Mouse (Mus musculus) spleen, adult 2 months (tissue): Measurements from ENCODE around the gene Zfp263. TPM values are rescaled to one million over a fixed set of nuclear protein-coding genes. Genes with fewer than 3 reads are reported as not detected.
A peak's percentile ranks its signal among the peaks of the same experiment; 100 is the strongest.

Experiments used
- DNase-seq, 2 experiments: peaks; one replicate each; pipeline versions ENCODE4 v3.0.0 to v3.0.0-alpha.2; 2012 to 2021; ENCODE audit warnings: low spot score in 2 of 2, low read depth in 1 of 2
- H3K27ac ChIP-seq: fragments of 200-500 bp; 2 replicates; pipeline ENCODE4 v1.5.1; 2012; ENCODE audit warnings: low read length, inconsistent platforms; ENCODE audit not compliant: insufficient read depth
- H3K27me3 ChIP-seq: fragments of 200-500 bp; 2 replicates; pipeline ENCODE4 v1.6.1; 2012; ENCODE audit warnings: mild to moderate bottlenecking, moderate library complexity, low read length, inconsistent platforms; ENCODE audit not compliant: control insufficient read depth, insufficient read depth
- H3K36me3 ChIP-seq: fragments of 200-500 bp; 2 replicates; pipeline ENCODE4 v1.6.1; 2012; ENCODE audit warnings: mild to moderate bottlenecking, low read length, inconsistent platforms; ENCODE audit not compliant: control insufficient read depth, insufficient read depth
- H3K4me1 ChIP-seq: fragments of 200-500 bp; 2 replicates; pipeline ENCODE4 v1.6.1; 2011; ENCODE audit warnings: inconsistent platforms; ENCODE audit not compliant: control insufficient read depth, insufficient read depth, insufficient read length
- H3K4me3 ChIP-seq: fragments of 200-500 bp; 2 replicates; pipeline ENCODE4 v1.5.1; 2011; ENCODE audit warnings: mild to moderate bottlenecking, inconsistent platforms; ENCODE audit not compliant: insufficient read depth, insufficient read length; ENCODE audit errors: extremely low read depth
- CTCF ChIP-seq: fragments of 200-500 bp; IDR thresholded peaks from 2 replicates; pipeline ENCODE4 v1.5.1; 2011; ENCODE audit warnings: mild to moderate bottlenecking, inconsistent platforms; ENCODE audit not compliant: insufficient read depth, insufficient read length, insufficient replicate concordance; ENCODE audit errors: extremely low read depth
- POLR2A ChIP-seq: fragments of 200-500 bp; IDR thresholded peaks from 2 replicates; pipeline ENCODE4 v1.6.1; 2011; ENCODE audit warnings: low read depth, low read length, inconsistent platforms
- WGBS: fragments of 180-500 bp; shearing (Covaris S2); methylation state at CpG from one replicate; pipeline ENCODE4 v1.1.7; 2018; 5-methylcytosine and 5-hydroxymethylcytosine counted together
- polyA plus RNA-seq: library from polyadenylated mRNA; depleted of rRNA; stranded (reverse); fragments of >200 nt; gene quantifications from 2 replicates; pipeline ENCODE4 v1.2.3, GENCODE M21; 2012

Zfp263 gene
- polyA plus RNA-seq, 1 experiment, result 8.9 TPM

GRCm38 (mm10) chr16:3727980-3728720 lies 15.7 kb upstream of the Zfp263 start:
- Histone ChIP-seq H3K27me3 (no peaks in the 10 kb centered on the region), H3K4me3 (no peak overlapping the region), H3K4me1 (no peaks in the 10 kb centered on the region), H3K36me3 (no peaks in the 10 kb centered on the region), H3K27ac (no peak overlapping the region)
- WGBS, result 92% methylated on average over 6 of the region's 6 CpGs
- DNase-seq, result no peak
- TF ChIP-seq POLR2A (no peak), CTCF (no peak)

- no peaks in the 10 kb centered on the region for H3K4me1 ChIP-seq
- TF ChIP-seq CTCF (no peak), POLR2A (no peak)
- no peaks in the 10 kb centered on the region for H3K27me3 ChIP-seq
- DNase-seq, result no peak
- 21% methylated on average over 4 of the region's 4 CpGs for WGBS
- no peak overlapping the region for H3K27ac ChIP-seq
- H3K36me3 ChIP-seq, result no peaks in the 10 kb centered on the region
- H3K4me3 ChIP-seq, result no peak overlapping the region
Observed at GRCm38 (mm10) chr16:3732612-3733011, 11.3 kb upstream of the Zfp263 start.

DNA sequence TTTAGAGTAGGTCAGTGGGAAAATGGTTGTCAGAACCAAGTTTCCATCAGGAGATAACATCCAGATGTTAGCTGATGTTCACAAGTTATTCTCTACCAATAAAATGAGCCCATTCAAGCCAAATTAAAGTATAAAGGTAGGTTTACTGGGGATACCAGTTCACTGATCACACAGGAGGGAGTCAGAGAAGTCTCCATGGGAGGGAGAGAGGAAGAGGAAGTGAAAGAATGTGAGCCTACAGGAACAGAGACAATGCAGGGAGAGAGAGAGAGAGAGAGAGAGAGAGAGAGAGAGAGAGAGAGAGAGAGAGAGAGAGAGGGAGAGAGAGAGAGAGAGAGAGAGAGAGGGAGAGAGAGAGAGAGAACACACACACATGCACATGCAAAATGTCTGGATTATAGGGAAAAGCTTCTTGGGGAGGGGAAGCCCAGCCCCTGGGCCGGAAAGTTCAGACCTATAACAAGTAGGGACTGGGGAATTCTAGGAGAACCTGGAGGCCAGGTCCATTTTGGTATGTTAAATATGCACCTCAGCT lies 10.6 kb upstream of the Zfp263 start:
- WGBS, result 86% methylated on average over 1 of the region's 1 CpGs
- H3K27ac ChIP-seq, result no peak overlapping the region
- TF ChIP-seq POLR2A, result no peak
- no peak for TF ChIP-seq CTCF

GRCm38 (mm10) chr16:3742466-3742865 lies 1.4 kb upstream of the Zfp263 start:
- Histone ChIP-seq H3K4me3 (no peak overlapping the region), H3K4me1 (peaks cover 11% of the 10 kb centered on the region; the same call in 1 of the 2 replicates), H3K27ac (no peak overlapping the region), H3K36me3 (peaks cover 5% of the 10 kb centered on the region), H3K27me3 (no peaks in the 10 kb centered on the region)
- DNase-seq, result no peak
- TF ChIP-seq POLR2A (no peak), CTCF (no peak)
- WGBS, result 93% methylated on average over 6 of the region's 6 CpGs

More for the DNA sequence above, 10.6 kb upstream of the Zfp263 start:
- DNase-seq, result no peak
- H3K4me3 ChIP-seq, result no peak overlapping the region
- no peaks in the 10 kb centered on the region for H3K4me1 ChIP-seq
- no peaks in the 10 kb centered on the region for H3K27me3 ChIP-seq
- H3K36me3 ChIP-seq, result no peaks in the 10 kb centered on the region

- Histone ChIP-seq H3K4me3 (peak overlapping the region; percentile 75), H3K36me3 (peaks cover 18% of the 10 kb centered on the region), H3K27ac (peak overlapping the region; percentile 81), H3K4me1 (peaks cover 11% of the 10 kb centered on the region; the same call in 1 of the 2 replicates), H3K27me3 (no peaks in the 10 kb centered on the region)
- TF ChIP-seq POLR2A, result no peak
- TF ChIP-seq CTCF, result no peak
- peak in 1 of 2 experiments; percentile 53 for DNase-seq
- WGBS, result under 1% methylated on average over 32 of the region's 32 CpGs
Observed at GRCm38 (mm10) chr16:3744186-3744700, 350 bp downstream of the Zfp263 start.

DNA sequence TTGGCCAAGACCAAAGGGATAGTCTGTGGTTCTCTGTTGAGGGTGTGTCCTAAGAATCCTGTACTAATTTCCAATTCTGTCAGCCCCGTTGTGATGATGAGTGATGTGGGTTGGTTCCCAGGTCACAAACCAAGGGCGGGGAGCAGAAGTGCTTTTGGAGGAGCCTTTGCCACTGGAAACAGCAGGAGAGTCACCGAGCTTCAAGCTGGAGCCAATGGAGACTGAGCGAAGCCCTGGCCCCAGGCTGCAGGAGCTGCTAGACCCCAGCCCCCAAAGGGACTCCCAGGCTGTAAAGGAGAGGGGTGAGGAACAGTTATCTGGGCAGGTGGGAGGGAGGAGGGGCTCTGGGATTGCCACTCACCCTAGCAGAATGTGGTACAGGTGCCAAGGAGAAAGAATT lies 1.8 kb downstream of the Zfp263 start:
- no peak overlapping the region for H3K4me3 ChIP-seq
- WGBS, result 82% methylated on average over 4 of the region's 4 CpGs
- no peaks in the 10 kb centered on the region for H3K27me3 ChIP-seq
- no peak for TF ChIP-seq POLR2A
- TF ChIP-seq CTCF, result no peak
- no peak for DNase-seq
- peaks cover 30% of the 10 kb centered on the region for H3K36me3 ChIP-seq
- H3K27ac ChIP-seq, result no peak overlapping the region
- H3K4me1 ChIP-seq, result peaks cover 11% of the 10 kb centered on the region; the same call in 1 of the 2 replicates
